Mouse (Mus musculus) small intestine, adult 2 months (tissue): ENCODE results near the gene Il10rb. TPM values are rescaled to one million over a fixed set of nuclear protein-coding genes. Genes with fewer than 3 reads are reported as not detected.

Source experiments
- H3K27ac ChIP-seq: fragments of 200-500 bp; 2 replicates; pipeline ENCODE4 v1.5.1; 2012; ENCODE audit warnings: low read depth, low read length, control low read depth, inconsistent platforms; ENCODE audit not compliant: insufficient read depth
- H3K27me3 ChIP-seq: fragments of 200-500 bp; 2 replicates; pipeline ENCODE4 v1.6.1; 2012; ENCODE audit warnings: mild to moderate bottlenecking, moderate library complexity, low read length, inconsistent platforms; ENCODE audit not compliant: control insufficient read depth, insufficient read depth
- H3K36me3 ChIP-seq: fragments of 200-500 bp; 2 replicates; pipeline ENCODE4 v1.6.1; 2012; ENCODE audit warnings: mild to moderate bottlenecking, low read length, control low read depth, inconsistent platforms; ENCODE audit not compliant: control insufficient read depth, insufficient read depth
- H3K4me1 ChIP-seq: fragments of 200-500 bp; 2 replicates; pipeline ENCODE4 v1.6.1; 2012; ENCODE audit warnings: low read length, inconsistent platforms, mixed read lengths; ENCODE audit not compliant: control insufficient read depth, insufficient read depth, insufficient read length
- H3K4me3 ChIP-seq: fragments of 200-500 bp; 2 replicates; pipeline ENCODE4 v1.5.1; 2012; ENCODE audit warnings: low read depth, mild to moderate bottlenecking, control low read depth, inconsistent platforms, low read length, moderate library complexity
- CTCF ChIP-seq: fragments of 200-500 bp; IDR thresholded peaks from 2 replicates; pipeline ENCODE4 v1.5.1; 2012; ENCODE audit warnings: low read depth, mild to moderate bottlenecking, control low read depth, inconsistent platforms, low read length, moderate library complexity, mixed read lengths; ENCODE audit not compliant: insufficient replicate concordance, insufficient read length; ENCODE audit errors: extremely low read depth
- POLR2A ChIP-seq: fragments of 200-500 bp; IDR thresholded peaks from 2 replicates; pipeline ENCODE4 v1.6.1; 2012; ENCODE audit warnings: low read depth, mild to moderate bottlenecking, control low read depth, inconsistent platforms, low read length, moderate library complexity
- WGBS: fragments of 180-500 bp; shearing (Covaris S2); methylation state at CpG from one replicate; pipeline ENCODE4 v1.1.7; 2018; 5-methylcytosine and 5-hydroxymethylcytosine counted together
- polyA plus RNA-seq: library from polyadenylated mRNA; depleted of rRNA; stranded (reverse); fragments of >200 nt; gene quantifications from 2 replicates; pipeline ENCODE4 v1.2.3, GENCODE M21; 2012

The Il10rb gene
- polyA plus RNA-seq, 1 experiment: 51.2 TPM

DNA sequence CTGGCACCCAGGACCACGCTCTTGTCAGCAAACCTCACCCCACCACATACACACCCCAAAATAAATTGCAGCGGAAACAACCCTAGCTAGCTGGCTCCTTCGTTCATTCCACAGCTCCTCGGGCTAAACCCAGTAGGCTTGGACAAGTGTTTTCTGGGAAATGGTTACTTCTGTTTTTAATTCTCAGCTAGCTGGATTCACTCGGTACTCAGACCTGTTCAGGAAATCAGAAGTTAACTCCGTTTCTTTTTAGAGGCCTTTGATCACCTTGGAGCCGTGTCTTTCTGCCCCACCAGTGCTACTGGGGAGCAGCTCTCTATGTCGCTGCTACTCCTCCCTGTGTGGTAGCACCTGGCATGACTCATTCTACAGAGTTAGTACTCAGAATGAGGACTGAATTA is 37.2 kb downstream of the Il10rb start:
- Histone ChIP-seq H3K27ac (no peak overlapping the region), H3K4me1 (peaks cover 31% of the 10 kb centered on the region; the same call in 1 of the 2 replicates), H3K27me3 (no peaks in the 10 kb centered on the region), H3K36me3 (no peaks in the 10 kb centered on the region), H3K4me3 (no peak overlapping the region)
- no peak for TF ChIP-seq POLR2A
- TF ChIP-seq CTCF: no peak
- WGBS: 79% methylated on average over 8 of the region's 8 CpGs

DNA sequence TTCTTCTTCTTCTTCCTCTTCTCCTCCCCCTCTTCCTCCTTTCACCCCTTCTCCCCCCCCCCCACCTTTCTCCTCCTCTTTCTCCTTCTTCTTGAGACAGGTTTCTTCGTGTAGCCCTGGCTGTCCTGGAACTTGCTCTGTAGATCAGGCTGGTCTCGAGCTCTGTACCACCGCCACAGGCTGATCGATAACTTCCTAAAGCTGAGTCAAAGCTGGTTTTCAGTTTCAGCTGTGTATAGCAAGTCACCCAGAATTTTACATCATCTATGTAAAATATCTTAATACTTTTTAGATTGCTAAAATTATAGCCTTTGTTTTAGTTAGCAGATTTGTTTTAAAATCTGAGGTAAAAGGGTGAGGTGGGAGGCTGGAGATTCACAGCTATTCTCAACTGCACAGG is 38.9 kb downstream of the Il10rb start:
- H3K27ac ChIP-seq: no peak overlapping the region

DNA sequence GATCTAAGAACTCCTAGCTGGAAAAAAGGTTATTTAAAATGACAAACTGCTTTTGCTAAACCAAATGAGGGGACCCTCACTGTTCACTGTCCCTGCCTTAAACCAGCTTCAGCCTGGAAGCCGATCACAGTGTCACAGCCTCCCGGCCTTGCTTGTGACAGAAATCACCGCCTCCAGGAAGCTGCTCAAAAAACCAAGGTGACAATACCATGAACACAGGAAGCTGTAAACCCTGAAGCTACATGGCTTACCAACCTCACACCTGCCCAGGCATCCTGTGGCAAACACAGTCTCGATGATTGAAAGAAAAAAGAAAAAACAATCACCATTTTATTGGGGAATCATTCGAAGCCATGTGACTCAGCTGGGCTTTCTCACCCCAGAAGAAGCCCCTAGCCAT is 39.6 kb downstream of the Il10rb start:
- WGBS: 67% methylated on average over 5 of the region's 5 CpGs
- Histone ChIP-seq H3K27ac (no peak overlapping the region), H3K4me1 (peaks cover 43% of the 10 kb centered on the region; the same call in 1 of the 2 replicates), H3K27me3 (no peaks in the 10 kb centered on the region), H3K36me3 (no peaks in the 10 kb centered on the region), H3K4me3 (no peak overlapping the region)
- TF ChIP-seq CTCF: no peak
- no peak for TF ChIP-seq POLR2A

More for the DNA sequence above, 38.9 kb downstream of the Il10rb start:
- peaks cover 43% of the 10 kb centered on the region; the same call in 1 of the 2 replicates for H3K4me1 ChIP-seq
- 80% methylated on average over 4 of the region's 4 CpGs for WGBS
- no peaks in the 10 kb centered on the region for H3K36me3 ChIP-seq
- no peak overlapping the region for H3K4me3 ChIP-seq
- no peaks in the 10 kb centered on the region for H3K27me3 ChIP-seq
- TF ChIP-seq POLR2A: no peak
- no peak for TF ChIP-seq CTCF

DNA sequence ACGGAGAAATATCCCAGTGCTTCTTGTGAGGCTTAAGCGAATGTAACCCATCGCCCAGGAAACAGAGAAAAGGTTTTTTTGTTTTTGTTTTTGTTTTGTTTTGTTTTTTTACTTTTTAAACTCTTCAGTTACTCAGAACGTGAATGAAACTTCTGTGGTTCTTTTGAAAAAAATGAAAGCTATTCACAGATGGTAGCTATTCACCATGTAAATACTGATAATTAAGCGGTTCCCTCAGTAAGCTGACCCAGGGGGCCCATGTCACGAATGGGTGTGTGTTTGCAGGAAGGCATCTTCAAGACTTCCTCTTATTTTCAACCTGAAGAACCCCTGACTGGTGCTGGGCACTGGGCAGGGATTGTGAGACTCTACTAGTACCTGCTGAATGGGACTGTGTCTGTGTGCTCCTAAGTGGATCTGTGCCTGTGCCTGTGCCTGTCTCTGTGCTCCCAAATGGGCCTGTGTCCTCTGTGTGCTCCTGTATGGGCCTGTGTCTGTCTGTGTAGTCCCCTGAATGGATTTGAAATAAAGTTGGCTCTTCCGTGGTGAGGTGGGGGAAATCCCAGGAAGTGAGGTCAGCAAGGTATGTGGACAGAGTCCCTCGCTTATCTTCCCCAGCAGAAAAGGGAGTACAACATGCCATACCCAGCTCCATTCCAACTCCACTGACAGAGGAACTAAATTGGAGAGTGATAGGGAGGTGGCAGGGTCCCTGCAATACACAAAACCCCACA is 41.0 kb downstream of the Il10rb start:
- 46% methylated on average over 8 of the region's 8 CpGs for WGBS
- Histone ChIP-seq H3K27ac (peak overlapping the region; percentile 94), H3K27me3 (no peaks in the 10 kb centered on the region), H3K4me3 (no peak overlapping the region; the same call in 1 of the 2 replicates), H3K36me3 (no peaks in the 10 kb centered on the region), H3K4me1 (peaks cover 39% of the 10 kb centered on the region; the same call in 1 of the 2 replicates)
- TF ChIP-seq CTCF (no peak), POLR2A (no peak)

DNA sequence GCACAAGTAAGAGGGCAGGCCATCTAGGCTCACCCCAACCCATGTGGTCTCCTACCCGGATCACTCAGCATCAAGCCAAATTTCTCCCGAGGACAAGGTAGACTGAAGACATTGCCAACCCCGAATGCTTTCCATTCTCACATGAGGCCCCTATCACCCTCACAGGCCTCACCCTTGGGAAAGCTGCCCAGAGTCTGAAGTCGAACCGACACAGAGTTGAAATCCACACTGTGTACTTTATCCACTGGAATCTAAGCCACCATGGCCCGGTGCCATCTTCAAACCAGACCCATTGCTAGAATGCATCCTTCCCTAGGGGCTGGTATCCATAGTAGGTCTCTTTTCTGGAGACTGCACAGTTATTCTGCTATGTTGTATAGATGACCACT is 41.5 kb downstream of the Il10rb start:
- Histone ChIP-seq H3K27me3 (no peaks in the 10 kb centered on the region), H3K36me3 (no peaks in the 10 kb centered on the region), H3K4me3 (no peak overlapping the region; the same call in 1 of the 2 replicates), H3K27ac (peak overlapping the region; percentile 94), H3K4me1 (peaks cover 41% of the 10 kb centered on the region; the same call in 1 of the 2 replicates)
- TF ChIP-seq POLR2A (no peak; the same call in 1 of the 2 replicates), CTCF (no peak)
- 18% methylated on average over 6 of the region's 6 CpGs for WGBS

DNA sequence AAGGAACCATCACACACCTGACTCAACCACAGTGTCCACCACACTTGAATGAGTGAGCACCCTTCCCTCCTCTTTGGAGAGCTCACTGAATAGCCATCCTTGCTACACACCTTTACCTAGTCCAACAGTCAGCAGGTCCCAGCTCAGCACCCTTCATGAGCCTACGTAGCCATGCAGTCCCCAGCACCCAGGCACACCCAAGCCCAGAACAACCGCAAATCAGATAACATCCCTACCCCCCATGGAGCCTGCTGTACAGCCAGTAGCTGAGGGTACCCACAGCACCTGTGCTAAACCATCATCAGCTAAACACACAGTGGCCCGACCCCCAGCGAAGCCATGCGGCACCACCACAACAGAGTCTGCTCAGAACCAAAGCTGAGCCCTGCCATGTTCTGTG is 42.1 kb downstream of the Il10rb start:
- 82% methylated on average over 5 of the region's 5 CpGs for WGBS
- H3K4me3 ChIP-seq: no peak overlapping the region
- H3K27me3 ChIP-seq: no peaks in the 10 kb centered on the region
- H3K27ac ChIP-seq: peak overlapping the region; percentile 94
- TF ChIP-seq POLR2A (no peak), CTCF (no peak)
- no peaks in the 10 kb centered on the region for H3K36me3 ChIP-seq
- peaks cover 42% of the 10 kb centered on the region; the same call in 1 of the 2 replicates for H3K4me1 ChIP-seq

DNA sequence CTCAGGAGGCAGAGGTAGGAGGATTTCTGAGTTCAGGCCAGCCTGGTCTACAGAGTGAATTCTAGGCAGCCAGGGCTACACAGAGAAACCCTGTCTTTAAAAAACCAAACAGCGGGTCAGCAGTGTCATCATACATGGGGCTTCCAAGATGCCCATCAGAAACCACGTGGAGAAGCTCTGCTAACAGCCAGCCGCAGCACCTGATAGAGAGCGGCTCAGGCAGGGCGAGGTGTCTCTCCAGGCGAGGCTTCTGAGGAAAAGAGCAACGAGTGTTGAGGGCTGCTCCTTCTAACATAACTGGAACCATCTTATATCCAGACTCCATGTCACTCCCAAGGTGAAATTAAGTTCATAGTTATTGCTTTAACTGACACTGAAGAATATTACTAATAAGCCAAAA is 42.9 kb downstream of the Il10rb start:
- Histone ChIP-seq H3K36me3 (no peaks in the 10 kb centered on the region), H3K27ac (peak overlapping the region; percentile 94), H3K27me3 (no peaks in the 10 kb centered on the region), H3K4me1 (peaks cover 42% of the 10 kb centered on the region; the same call in 1 of the 2 replicates), H3K4me3 (no peak overlapping the region)
- 77% methylated on average over 7 of the region's 7 CpGs for WGBS
- no peak for TF ChIP-seq POLR2A
- TF ChIP-seq CTCF: no peak
